Mouse (Mus musculus): ENCODE results near the gene Ppp1r15b. TPM values are rescaled to one million over a fixed set of nuclear protein-coding genes. Genes with fewer than 3 reads are reported as not detected.

Ppp1r15b gene
- total RNA-seq, 2 experiments from 2014 or later, result 44.6 to 49.3 TPM

DNA sequence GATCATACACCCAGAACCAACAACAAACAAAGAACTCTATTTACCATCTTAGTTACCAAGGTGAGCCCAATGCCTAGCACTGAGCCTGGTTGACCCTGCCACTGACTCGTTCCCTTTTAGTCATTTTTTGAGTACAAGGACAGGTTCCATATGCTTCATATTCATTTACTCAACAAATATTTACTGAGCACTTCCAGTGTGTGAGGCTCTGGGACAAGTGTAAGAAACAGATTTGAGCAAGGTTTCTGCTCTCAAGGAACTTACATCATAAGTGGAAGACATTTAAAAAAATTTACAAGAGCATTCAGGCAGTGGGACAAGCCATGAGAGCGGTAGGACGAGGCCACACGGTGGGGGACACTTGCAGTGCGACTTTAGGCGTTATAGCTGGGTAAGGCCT is 24.3 kb downstream of the Ppp1r15b start:
- no peak for DNase-seq (ENCODE audit: low spot score in 2 of 2)

- peak; percentile 67 to 80 for DNase-seq (ENCODE audit: low spot score in 2 of 2)
Observed at GRCm38 (mm10) chr1:133159128-133159564, 28.2 kb downstream of the Ppp1r15b start.

- DNase-seq (ENCODE audit: low spot score in 2 of 2), result no peak
Observed at GRCm38 (mm10) chr1:133161559-133161958, 30.6 kb downstream of the Ppp1r15b start.

DNA sequence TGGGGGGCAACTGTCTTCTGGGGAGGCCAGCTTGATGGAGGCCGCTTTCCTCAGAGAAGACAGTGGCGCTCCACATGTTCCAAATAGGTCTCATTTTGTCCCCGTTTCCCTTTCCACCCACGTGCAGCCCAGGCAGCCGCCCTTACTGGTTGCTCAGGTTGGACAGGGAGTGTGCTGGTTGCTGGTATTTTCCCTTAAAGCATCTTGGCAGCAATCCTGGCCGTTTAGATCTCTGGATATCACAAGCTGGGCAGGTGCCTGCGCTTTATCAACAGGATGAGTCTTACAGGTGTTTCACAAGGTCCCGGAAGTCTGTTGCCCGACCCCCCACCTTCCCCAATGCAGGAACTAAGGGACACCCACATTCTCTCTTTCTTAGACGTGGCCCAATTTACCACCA is 31.1 kb downstream of the Ppp1r15b start:
- no peak for DNase-seq (ENCODE audit: low spot score in 2 of 2)

DNA sequence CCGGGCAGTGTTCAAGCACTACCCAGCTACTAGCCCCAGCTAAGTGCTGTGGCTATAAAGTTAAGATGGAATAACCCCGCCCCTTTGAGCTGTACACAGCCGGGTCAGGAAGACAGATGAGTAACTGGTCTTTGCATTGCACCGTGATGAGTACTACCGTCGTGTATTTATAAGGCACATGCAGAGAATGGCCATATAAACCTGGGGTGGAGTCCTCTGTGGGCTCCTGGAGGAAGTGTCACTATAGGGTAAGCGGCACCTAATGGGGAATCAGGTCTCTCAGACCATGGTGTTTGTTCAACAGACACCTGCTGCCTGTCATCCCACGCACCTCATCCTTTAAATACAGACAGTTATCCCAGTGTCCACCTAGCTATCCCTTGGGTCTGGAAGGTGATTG is 32.0 kb downstream of the Ppp1r15b start:
- DNase-seq (ENCODE audit: low spot score in 2 of 2), result no peak

DNA sequence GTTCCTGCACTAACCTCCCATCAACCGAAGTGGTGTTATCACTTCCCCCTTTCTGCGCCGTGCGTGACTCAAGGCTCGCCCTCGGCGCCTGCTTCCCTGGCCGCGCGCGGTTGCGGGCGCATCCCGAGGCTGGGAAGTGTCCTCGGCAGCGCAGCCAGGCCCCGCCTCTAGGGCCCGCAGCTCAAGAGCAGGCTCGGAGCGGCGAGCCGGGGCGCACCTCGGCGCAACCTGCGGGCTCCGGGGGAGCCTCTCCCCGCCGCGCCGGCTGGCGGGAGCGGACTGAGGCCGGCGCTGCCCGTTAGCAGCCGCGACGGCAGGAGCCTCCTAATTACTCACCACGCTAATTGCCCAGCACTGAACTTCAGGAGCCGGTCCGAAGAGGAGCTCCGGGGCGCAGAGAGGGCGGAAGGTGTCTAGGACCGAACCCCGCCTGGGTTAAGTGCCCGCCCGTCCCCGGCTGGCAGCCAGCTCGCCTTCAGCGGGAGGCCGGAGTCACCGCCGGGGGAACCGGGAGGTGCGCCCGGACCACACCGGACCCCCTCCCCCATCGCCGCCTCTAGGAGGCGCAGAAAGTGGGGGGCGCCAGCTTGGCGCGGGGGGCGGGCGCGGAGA is 33.0 kb downstream of the Ppp1r15b start, which contains the start of gene Plekha6:
Gene Plekha6 (plus strand): TSS at position 391 of the 612 bp plus-strand sequence.
- DNase-seq (ENCODE audit: low spot score in 2 of 2), result no peak

GRCm38 (mm10) chr1:133164591-133165011 is 33.7 kb downstream of the Ppp1r15b start:
- DNase-seq (ENCODE audit: low spot score in 2 of 2), result no peak

DNA sequence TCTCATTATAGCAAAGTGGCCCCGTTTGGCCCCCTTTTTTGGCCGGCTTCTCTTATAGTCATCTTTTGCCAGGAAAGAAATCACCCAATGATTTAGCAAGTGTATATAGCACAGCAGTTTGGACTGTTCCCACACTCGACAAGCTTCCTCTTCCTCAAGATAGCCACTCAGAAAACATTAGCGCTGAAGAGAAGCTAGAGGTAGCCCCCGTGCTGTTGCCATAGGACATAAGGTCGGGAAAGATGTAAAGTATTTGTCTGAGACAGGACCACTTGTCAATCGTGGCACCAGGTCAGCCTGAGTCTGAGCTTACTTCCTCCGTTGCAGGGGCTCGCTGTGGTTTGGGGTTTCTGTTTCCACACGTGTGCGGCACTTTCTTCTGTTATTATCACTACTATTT is 34.2 kb downstream of the Ppp1r15b start:
- no peak for DNase-seq (ENCODE audit: low spot score in 2 of 2)

GRCm38 (mm10) chr1:133168318-133169060 is 37.5 kb downstream of the Ppp1r15b start:
- no peak for DNase-seq (ENCODE audit: low spot score in 2 of 2)

DNA sequence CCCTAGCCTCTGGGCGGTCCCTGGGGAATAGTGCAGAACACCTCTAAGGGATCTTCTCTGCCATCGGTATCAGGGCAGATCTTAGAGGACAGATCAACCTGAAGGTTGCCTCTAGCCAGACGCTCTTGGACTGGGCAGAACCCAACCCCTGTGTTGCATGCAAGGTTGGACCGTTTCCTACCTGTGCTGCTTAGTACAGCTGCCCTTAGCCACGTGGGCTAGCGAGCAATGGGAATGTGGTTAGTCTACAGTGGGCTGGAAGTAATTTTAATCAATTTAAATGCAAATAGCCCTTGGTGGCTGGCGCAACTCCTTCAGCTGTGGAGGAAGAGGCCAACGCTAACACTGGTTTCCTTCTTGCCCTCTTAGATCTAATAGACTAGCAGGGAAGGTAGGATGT is 39.3 kb downstream of the Ppp1r15b start:
- no peak for DNase-seq (ENCODE audit: low spot score in 2 of 2)

DNA sequence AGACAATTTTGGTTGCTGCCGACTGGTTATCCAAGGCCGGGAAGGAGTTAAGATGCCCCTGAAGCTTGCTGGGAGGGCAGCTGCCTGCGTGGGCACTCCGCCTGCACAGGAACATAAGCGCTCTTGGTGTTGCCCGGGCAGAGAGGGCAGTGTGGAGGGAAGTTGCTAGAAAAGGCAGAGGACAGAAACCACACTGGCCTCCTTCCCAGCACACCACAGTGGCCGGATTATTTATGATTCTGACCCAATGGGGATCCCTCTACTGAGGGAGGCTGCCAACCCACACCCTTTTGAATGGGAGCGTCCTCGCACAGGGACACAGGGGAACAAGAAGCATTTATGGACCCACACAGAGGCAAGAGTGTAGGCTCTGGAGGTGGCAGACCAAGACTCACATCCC is 40.4 kb downstream of the Ppp1r15b start:
- no peak for DNase-seq (ENCODE audit: low spot score in 2 of 2)

DNA sequence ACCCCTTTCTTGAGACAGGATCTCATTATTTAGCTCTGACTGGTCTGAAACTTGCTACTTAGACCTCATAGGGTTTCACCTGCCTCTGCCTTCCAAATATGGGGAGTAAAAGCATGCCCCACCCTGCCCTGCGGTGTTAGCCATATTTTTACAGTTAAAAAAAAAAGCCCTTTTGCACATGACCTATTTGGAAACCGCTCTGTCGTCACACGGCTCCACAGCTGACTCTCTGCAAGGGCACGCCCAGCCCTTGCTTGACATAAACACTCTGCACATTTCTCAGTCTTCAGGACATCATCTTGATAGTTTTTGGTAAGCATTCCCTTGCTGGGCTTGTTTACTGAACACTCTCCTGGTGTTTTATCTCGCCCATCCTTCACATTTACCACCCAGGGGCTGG is 44.2 kb downstream of the Ppp1r15b start:
- DNase-seq (ENCODE audit: low spot score in 2 of 2), result no peak

GRCm38 (mm10) chr1:133177480-133178172 is 46.7 kb downstream of the Ppp1r15b start:
- DNase-seq (ENCODE audit: low spot score in 2 of 2), result peak; percentile 61 to 68

- DNase-seq (ENCODE audit: low spot score in 2 of 2), result peak; percentile 73 to 75
Observed at GRCm38 (mm10) chr1:133178732-133179440, 47.9 kb downstream of the Ppp1r15b start.

DNA sequence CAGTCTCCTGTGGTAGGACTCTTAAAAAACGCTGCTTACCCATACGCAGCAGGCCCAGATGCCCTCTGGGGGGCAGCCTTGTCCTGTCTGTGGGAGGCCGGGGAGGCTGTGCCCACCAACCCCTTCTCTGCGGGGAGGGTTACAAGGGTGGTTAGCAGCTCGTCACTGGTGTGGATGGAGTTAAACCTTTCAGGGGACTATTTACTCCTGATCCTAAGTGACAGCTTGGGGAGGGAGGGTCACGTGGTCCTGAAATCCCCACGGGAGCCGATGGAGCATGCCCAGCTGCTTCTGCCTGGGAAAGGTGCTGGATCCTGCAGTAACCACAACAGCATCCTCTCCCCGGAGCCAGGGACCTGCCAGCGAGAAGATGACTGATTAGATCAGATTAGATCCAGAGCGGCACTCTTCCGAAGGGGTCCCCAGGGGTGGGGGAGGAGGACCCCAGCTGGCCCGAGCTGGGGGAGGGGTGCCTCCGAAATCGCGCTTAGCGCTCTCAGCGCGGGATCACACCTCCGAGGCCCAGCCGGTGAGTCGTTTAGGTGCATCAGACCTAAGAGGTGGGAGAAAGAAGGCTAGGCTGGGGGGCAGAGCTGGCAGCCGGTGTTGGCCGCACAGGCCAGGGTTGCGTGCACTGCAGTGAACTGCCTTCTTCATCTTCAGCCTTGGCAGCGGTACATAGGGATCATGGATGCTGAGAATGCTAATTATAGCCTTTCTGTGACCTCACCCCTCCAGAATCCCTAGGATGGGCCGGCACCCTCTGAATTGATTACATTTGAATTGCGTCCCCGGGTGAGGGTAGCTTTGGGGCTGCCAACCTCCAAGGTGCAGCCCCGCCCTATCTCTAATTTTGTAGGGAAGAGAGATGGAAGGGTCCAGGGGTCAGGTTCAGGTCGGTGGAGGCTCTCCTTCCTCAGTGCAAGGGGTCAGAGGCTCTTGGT is 50.4 kb downstream of the Ppp1r15b start:
- peak; percentile 75 to 78 for DNase-seq (ENCODE audit: low spot score in 2 of 2)

GRCm38 (mm10) chr1:133182016-133182705 is 51.2 kb downstream of the Ppp1r15b start:
- DNase-seq (ENCODE audit: low spot score in 2 of 2), result peak; percentile 62 to 81

DNA sequence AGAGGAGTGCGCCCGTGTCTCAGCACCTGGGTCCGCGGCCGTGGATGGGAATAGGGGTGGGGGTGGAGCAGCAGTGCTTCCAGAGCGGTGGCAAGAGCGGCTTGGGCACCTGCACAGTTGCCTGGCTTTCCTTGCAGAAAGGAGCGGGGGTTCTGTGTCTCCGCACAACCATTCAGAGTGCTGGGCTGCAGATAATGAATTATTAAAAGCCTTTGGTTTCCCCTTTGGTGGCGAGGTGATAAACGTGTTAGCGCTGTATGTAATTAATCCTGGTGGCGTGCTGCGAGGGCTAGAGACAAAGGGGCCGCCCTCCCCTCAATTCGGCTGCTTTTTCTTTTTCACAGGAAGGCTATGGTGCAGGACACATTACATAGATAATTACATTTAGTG is 51.8 kb downstream of the Ppp1r15b start:
- no peak for DNase-seq (ENCODE audit: low spot score in 2 of 2)

- no peak for DNase-seq (ENCODE audit: low spot score in 2 of 2)
Observed at GRCm38 (mm10) chr1:133183141-133183925, 52.4 kb downstream of the Ppp1r15b start.

Data from left cerebral cortex, adult 18-20 months (tissue).